Mouse (Mus musculus) erythroblast, embryonic 14.5 days (primary cell): ENCODE measurements around the gene Rab1a. TPM values are rescaled to one million over a fixed set of nuclear protein-coding genes. Genes with fewer than 3 reads are reported as not detected.
A peak's percentile ranks its signal among the peaks of the same experiment; 100 is the strongest.

Experiments used
- H3K27me3 ChIP-seq: 2 replicates; pipeline ENCODE4 v1.6.1; 2012; ENCODE audit warnings: inconsistent platforms; ENCODE audit not compliant: control insufficient read depth
- H3K36me3 ChIP-seq: 2 replicates; pipeline ENCODE4 v1.6.1; 2012; ENCODE audit warnings: mild to moderate bottlenecking, inconsistent platforms; ENCODE audit not compliant: control insufficient read depth
- H3K4me1 ChIP-seq: 2 replicates; pipeline ENCODE4 v1.6.1; 2012; ENCODE audit warnings: inconsistent platforms; ENCODE audit not compliant: control insufficient read depth
- H3K4me3 ChIP-seq: replicated peaks from 2 replicates; pipeline ENCODE3; 2012; ENCODE audit warnings: moderate library complexity, mild to moderate bottlenecking, inconsistent platforms
- H3K9me3 ChIP-seq: 2 replicates; pipeline ENCODE4 v1.6.1; 2012; ENCODE audit warnings: low read length, inconsistent platforms, mixed read lengths; ENCODE audit not compliant: control insufficient read depth
- GATA1 ChIP-seq: IDR thresholded peaks from 2 replicates; pipeline ENCODE4 v1.6.1; 2012; ENCODE audit warnings: low read length, inconsistent platforms, mixed read lengths
- TAL1 ChIP-seq: IDR thresholded peaks from 3 replicates; pipeline ENCODE4 v1.6.1; 2012; ENCODE audit warnings: low read length, inconsistent platforms, mixed read lengths
- polyA plus RNA-seq: library from polyadenylated mRNA; stranded (reverse); fragments of >175 nt; gene quantifications from 2 replicates; pipeline ENCODE4 v1.2.3, GENCODE M21; 2012

The Rab1a gene
- polyA plus RNA-seq, 1 experiment: 2.8 TPM

- Histone ChIP-seq H3K9me3 (no peaks in the 10 kb centered on the region), H3K36me3 (peaks cover 43% of the 10 kb centered on the region), H3K4me3 (no peak overlapping the region), H3K27me3 (no peaks in the 10 kb centered on the region), H3K4me1 (peaks cover 49% of the 10 kb centered on the region)
- no peak for TF ChIP-seq TAL1
- no peak for TF ChIP-seq GATA1
These were observed 43.4 kb downstream of the Rab1a start for GRCm38 (mm10) chr11:20244336-20245290.

DNA sequence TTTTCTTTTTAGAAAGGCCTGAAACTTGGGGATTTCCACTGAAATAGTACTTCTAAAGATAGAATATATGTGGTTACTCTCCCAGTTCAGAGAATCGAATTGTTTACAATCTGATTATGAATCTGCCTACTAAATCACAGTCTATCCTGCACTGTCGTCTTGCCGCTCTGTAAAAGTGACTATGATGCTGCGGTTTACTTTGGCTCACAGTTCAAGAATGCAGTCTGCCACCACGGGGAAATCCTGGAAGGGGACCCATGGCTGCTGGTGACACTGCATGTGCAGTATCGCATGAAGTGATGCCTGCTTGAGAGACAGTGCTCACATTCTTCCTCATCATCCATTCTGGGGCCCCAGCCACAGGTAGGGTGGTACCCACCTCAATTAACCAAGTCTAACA lies 44.1 kb downstream of the Rab1a start:
- Histone ChIP-seq H3K9me3 (no peaks in the 10 kb centered on the region), H3K4me3 (no peak overlapping the region), H3K4me1 (peaks cover 55% of the 10 kb centered on the region), H3K36me3 (peaks cover 36% of the 10 kb centered on the region), H3K27me3 (no peaks in the 10 kb centered on the region)
- TF ChIP-seq GATA1 (no peak), TAL1 (no peak)

GRCm38 (mm10) chr11:20246616-20247015 lies 45.4 kb downstream of the Rab1a start:
- Histone ChIP-seq H3K9me3 (no peaks in the 10 kb centered on the region), H3K27me3 (no peaks in the 10 kb centered on the region), H3K36me3 (peaks cover 24% of the 10 kb centered on the region), H3K4me3 (no peak overlapping the region), H3K4me1 (peaks cover 61% of the 10 kb centered on the region)
- TF ChIP-seq GATA1 (no peak), TAL1 (no peak)

- Histone ChIP-seq H3K4me3 (no peak overlapping the region), H3K9me3 (no peaks in the 10 kb centered on the region), H3K36me3 (peaks cover 21% of the 10 kb centered on the region), H3K4me1 (peaks cover 61% of the 10 kb centered on the region), H3K27me3 (no peaks in the 10 kb centered on the region)
- no peak for TF ChIP-seq TAL1
- no peak for TF ChIP-seq GATA1
These were observed 46.1 kb downstream of the Rab1a start for GRCm38 (mm10) chr11:20247146-20247855.

GRCm38 (mm10) chr11:20248277-20248676 lies 47.0 kb downstream of the Rab1a start:
- peaks cover 54% of the 10 kb centered on the region for H3K4me1 ChIP-seq
- H3K36me3 ChIP-seq: peaks cover 13% of the 10 kb centered on the region
- TF ChIP-seq TAL1: no peak
- TF ChIP-seq GATA1: no peak
- H3K27me3 ChIP-seq: no peaks in the 10 kb centered on the region
- H3K4me3 ChIP-seq: peak overlapping the region; percentile 88
- H3K9me3 ChIP-seq: no peaks in the 10 kb centered on the region

DNA sequence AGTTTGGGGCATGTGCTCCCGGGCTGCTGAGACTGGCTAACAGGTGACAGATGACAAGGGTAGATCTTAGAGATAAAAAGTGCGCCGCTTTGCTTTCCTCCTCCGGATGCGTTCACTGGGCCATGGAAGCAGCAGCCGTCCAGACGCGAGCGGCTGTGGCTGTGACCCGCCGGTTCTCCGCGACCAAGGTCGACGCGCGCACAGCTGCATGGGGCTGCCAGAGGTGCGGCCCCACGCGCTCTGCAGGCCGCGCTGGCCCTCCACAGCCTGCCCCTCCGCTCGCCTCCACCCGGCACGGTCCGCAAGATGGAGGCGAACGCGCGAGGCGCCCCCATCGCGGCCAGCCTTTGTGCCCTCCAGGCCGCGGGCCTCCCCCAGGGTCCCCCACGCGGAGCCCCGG lies 47.6 kb downstream of the Rab1a start:
- peaks cover 49% of the 10 kb centered on the region for H3K4me1 ChIP-seq
- TF ChIP-seq TAL1: no peak
- no peak for TF ChIP-seq GATA1
- no peaks in the 10 kb centered on the region for H3K27me3 ChIP-seq
- peaks cover 10% of the 10 kb centered on the region for H3K36me3 ChIP-seq
- H3K9me3 ChIP-seq: no peaks in the 10 kb centered on the region
- peak overlapping the region; percentile 88 for H3K4me3 ChIP-seq

DNA sequence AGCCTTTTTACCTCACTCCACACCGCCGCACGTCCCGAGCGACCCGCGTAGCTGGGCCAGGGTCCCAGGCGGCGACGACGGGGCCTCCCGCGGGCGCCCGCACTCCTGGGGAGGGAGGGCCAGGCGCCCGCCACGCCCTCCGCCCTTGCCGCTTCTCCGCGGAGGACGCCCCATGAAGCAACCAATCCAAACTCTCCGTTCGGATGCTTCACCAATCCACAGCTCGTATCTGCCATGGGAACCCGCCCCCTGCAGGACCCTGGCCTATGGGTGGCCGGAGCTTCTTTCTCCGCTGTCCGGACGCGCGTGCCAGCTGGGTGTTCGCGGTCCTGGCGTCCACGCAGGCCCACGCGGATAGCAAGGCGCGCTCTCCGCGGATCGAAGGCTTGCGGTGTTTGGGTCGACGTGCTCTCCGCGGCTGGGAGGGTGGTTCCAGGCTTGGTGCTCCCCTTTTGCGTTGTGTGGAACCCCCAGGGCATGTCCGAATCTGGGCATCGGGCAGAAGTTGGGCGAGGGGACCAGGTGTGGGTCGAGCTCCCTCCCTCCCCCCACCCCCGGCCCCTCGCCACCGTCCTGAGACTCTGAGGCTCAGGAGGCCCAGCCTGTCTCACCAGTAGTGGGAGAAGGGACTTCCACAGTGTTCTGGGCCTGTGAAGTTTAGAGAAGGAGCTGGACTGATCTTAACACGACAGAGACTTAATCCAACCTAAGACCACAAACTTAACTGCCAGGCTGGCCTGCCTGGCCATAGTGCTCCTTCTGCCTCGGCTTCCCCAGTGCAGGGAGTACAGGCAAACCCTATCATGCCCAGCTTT lies 48.3 kb downstream of the Rab1a start, which contains the start of gene Cep68:
Gene Cep68 (minus strand): TSS at position 134 of the 815 bp plus-strand sequence.
- TF ChIP-seq TAL1 (no peak), GATA1 (no peak)
- Histone ChIP-seq H3K36me3 (peaks cover 8% of the 10 kb centered on the region), H3K9me3 (no peaks in the 10 kb centered on the region), H3K27me3 (no peaks in the 10 kb centered on the region), H3K4me1 (peaks cover 42% of the 10 kb centered on the region), H3K4me3 (peak within 1 kb of the TSS; percentile 88)

- H3K4me1 ChIP-seq: peaks cover 35% of the 10 kb centered on the region
- H3K27me3 ChIP-seq: no peaks in the 10 kb centered on the region
- no peak for TF ChIP-seq TAL1
- no peak for TF ChIP-seq GATA1
- no peaks in the 10 kb centered on the region; the same call in 1 of the 2 replicates for H3K36me3 ChIP-seq
- no peaks in the 10 kb centered on the region for H3K9me3 ChIP-seq
- H3K4me3 ChIP-seq: no peak overlapping the region
These were observed 49.4 kb downstream of the Rab1a start for GRCm38 (mm10) chr11:20250476-20251178.
